Mouse (Mus musculus): ENCODE measurements at regions not wholly inside any gene's neighbourhood (a gene's known extent, or its start where the extent isn't known, plus 50 kb on each side); places are given as distances from the start of the nearest gene placed in this dataset.
"Not testable (repeated sequence)": the region's sequence is repeated elsewhere in the genome, so short reads cannot be mapped to it uniquely, and the experiment has no call there.

- DNase-seq (ENCODE audit: low spot score) = peak; percentile 87
These were observed 708.6 kb upstream of the Mms22l start for GRCm38 (mm10) chr4:23787417-23788204.

GRCm38 (mm10) chr4:23823516-23823915 lies 672.7 kb upstream of the Mms22l start:
- DNase-seq (ENCODE audit: low spot score) = no peak

GRCm38 (mm10) chr4:23826885-23827284 lies 669.4 kb upstream of the Mms22l start:
- DNase-seq (ENCODE audit: low spot score) = peak; percentile 32

- no peak for DNase-seq (ENCODE audit: low spot score)
These were observed 663.7 kb upstream of the Mms22l start for GRCm38 (mm10) chr4:23832385-23833164.

- DNase-seq (ENCODE audit: low spot score) = peak; percentile 28
These were observed 652.5 kb upstream of the Mms22l start for GRCm38 (mm10) chr4:23843609-23844287.

GRCm38 (mm10) chr4:23844288-23844971 lies 651.8 kb upstream of the Mms22l start:
- no peak for DNase-seq (ENCODE audit: low spot score)

GRCm38 (mm10) chr4:23845263-23845662 lies 651.0 kb upstream of the Mms22l start:
- no peak for DNase-seq (ENCODE audit: low spot score)

- DNase-seq (ENCODE audit: low spot score) = no peak
These were observed 645.6 kb upstream of the Mms22l start for GRCm38 (mm10) chr4:23850640-23851039.

- no peak for DNase-seq (ENCODE audit: low spot score)
These were observed 633.8 kb upstream of the Mms22l start for GRCm38 (mm10) chr4:23862437-23862836.

- DNase-seq (ENCODE audit: low spot score) = no peak
These were observed 616.2 kb upstream of the Mms22l start for GRCm38 (mm10) chr4:23880007-23880406.

GRCm38 (mm10) chr4:23913396-23913795 lies 582.9 kb upstream of the Mms22l start:
- peak; percentile 61 for DNase-seq (ENCODE audit: low spot score)

- no peak for DNase-seq (ENCODE audit: low spot score)
These were observed 582.4 kb upstream of the Mms22l start for GRCm38 (mm10) chr4:23913822-23914221.

- DNase-seq (ENCODE audit: low spot score) = no peak
These were observed 581.8 kb upstream of the Mms22l start for GRCm38 (mm10) chr4:23914423-23914822.

GRCm38 (mm10) chr4:23921520-23921919 lies 574.7 kb upstream of the Mms22l start:
- DNase-seq (ENCODE audit: low spot score) = no peak

- no peak for DNase-seq (ENCODE audit: low spot score)
These were observed 542.1 kb upstream of the Mms22l start for GRCm38 (mm10) chr4:23954140-23954539.

- not testable (repeated sequence) for DNase-seq (ENCODE audit: low spot score)
These were observed 514.1 kb upstream of the Mms22l start for GRCm38 (mm10) chr4:23982193-23982592.

GRCm38 (mm10) chr4:23982790-23983451 lies 513.3 kb upstream of the Mms22l start:
- peak; percentile 83 for DNase-seq (ENCODE audit: low spot score)

- no peak for DNase-seq (ENCODE audit: low spot score)
These were observed 512.8 kb upstream of the Mms22l start for GRCm38 (mm10) chr4:23983452-23983805.

- DNase-seq (ENCODE audit: low spot score) = peak; percentile 21
These were observed 512.2 kb upstream of the Mms22l start for GRCm38 (mm10) chr4:23984005-23984404.

GRCm38 (mm10) chr4:23985956-23986355 lies 510.3 kb upstream of the Mms22l start:
- peak; percentile 66 for DNase-seq (ENCODE audit: low spot score)

- DNase-seq (ENCODE audit: low spot score) = no peak
These were observed 502.4 kb upstream of the Mms22l start for GRCm38 (mm10) chr4:23993823-23994222.
